Mouse (Mus musculus) lung, embryonic 15.5 days (tissue): Measurements from ENCODE around the gene Muc1. TPM values are rescaled to one million over a fixed set of nuclear protein-coding genes. Genes with fewer than 3 reads are reported as not detected.

Experiments
- ATAC-seq: fragments of 200-750 bp; cut with Nextera tagmentation; 2 replicates; pipeline ENCODE4 v1.8.0; 2017; ENCODE audit warnings: moderate number of reproducible peaks, borderline replicate concordance; ENCODE audit not compliant: low FRiP score, low TSS enrichment; ENCODE audit errors: extremely low read depth
- H3K27ac ChIP-seq: fragments of 300-500 bp; sonication (generic); 2 replicates; pipeline ENCODE4 v1.5.1; 2015; ENCODE audit warnings: moderate library complexity, mild to moderate bottlenecking, inconsistent platforms
- H3K27me3 ChIP-seq: fragments of 300-500 bp; sonication (generic); 2 replicates; pipeline ENCODE4 v1.6.1; 2015; ENCODE audit warnings: inconsistent platforms
- H3K36me3 ChIP-seq: fragments of 300-500 bp; sonication (generic); 2 replicates; pipeline ENCODE4 v1.6.1; 2015; ENCODE audit warnings: inconsistent platforms
- H3K4me1 ChIP-seq: fragments of 300-500 bp; sonication (generic); 2 replicates; pipeline ENCODE4 v1.6.1; 2015; ENCODE audit warnings: inconsistent platforms
- H3K4me2 ChIP-seq: fragments of 300-500 bp; sonication (generic); 2 replicates; pipeline ENCODE4 v1.6.1; 2015; ENCODE audit warnings: inconsistent platforms, mild to moderate bottlenecking, moderate library complexity
- H3K4me3 ChIP-seq: fragments of 300-500 bp; sonication (generic); 2 replicates; pipeline ENCODE4 v1.5.1; 2015; ENCODE audit warnings: mild to moderate bottlenecking, inconsistent platforms
- H3K9ac ChIP-seq: fragments of 300-500 bp; sonication (generic); 2 replicates; pipeline ENCODE4 v1.6.1; 2015; ENCODE audit warnings: inconsistent platforms
- H3K9me3 ChIP-seq: fragments of 300-500 bp; sonication (generic); 2 replicates; pipeline ENCODE4 v1.6.1; 2016; ENCODE audit warnings: inconsistent platforms
- WGBS: fragments of 180-500 bp; shearing (Covaris S2); methylation state at CpG from one replicate; pipeline ENCODE4 v1.1.7; 2015; 5-methylcytosine and 5-hydroxymethylcytosine counted together
- polyA plus RNA-seq: library from polyadenylated mRNA; unstranded; fragments of >200 nt; fragmentation: Nextera tagmentation; extraction: Ambion mirVana; gene quantifications from 2 replicates; pipeline ENCODE4 v1.2.1, GENCODE M21; 2015

The Muc1 gene
- polyA plus RNA-seq, 1 experiment from 2014 or later, result 88.9 TPM

DNA sequence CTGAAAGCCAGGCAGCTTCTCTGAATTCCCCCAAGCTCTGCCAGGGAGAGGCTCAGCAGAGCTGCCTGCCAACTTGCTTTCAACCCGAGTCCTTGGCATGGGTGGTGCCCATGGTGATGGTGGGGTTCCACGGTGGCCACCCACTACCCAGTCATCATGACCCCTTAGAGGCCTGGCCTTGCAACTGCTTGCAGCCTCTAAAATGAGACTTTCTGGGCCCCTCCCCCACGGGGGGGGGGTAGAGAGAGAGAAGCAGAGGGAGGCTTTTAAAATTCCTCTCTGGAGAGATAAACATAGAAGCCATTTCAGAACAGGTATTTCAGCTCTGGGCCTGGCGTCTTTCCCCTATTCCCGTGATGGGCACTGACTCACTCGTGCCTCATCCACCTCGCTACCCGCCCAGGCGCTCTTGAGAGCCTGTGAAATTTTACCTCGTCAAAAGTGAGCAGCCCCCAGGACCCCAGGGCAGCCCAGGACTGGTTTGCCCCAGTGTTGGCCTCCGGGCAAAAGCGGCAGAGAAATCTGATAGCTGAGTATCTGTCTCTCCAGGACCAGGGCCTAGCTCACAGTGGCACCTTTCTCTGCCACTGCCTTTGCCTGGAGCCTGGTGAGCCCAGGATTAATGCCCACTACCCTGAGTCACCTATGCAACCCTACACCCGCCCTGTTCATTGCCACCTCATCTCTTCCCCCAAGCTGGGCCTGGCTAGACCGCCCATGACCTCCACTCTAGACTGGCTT lies 48.6 kb downstream of the Muc1 start:
- WGBS, result 27% methylated on average over 14 of the region's 14 CpGs
- peak overlapping the region; percentile 85 for H3K4me2 ChIP-seq
- ATAC-seq, result no peak
- H3K27ac ChIP-seq, result peak overlapping the region; percentile 94
- peaks cover 22% of the 10 kb centered on the region for H3K36me3 ChIP-seq
- peak overlapping the region; percentile 64 for H3K4me3 ChIP-seq
- no peaks in the 10 kb centered on the region for H3K9me3 ChIP-seq
- peak overlapping the region; percentile 77 for H3K9ac ChIP-seq
- H3K27me3 ChIP-seq, result peaks cover 8% of the 10 kb centered on the region; the same call in 1 of the 2 replicates
- H3K4me1 ChIP-seq, result peaks cover 48% of the 10 kb centered on the region

DNA sequence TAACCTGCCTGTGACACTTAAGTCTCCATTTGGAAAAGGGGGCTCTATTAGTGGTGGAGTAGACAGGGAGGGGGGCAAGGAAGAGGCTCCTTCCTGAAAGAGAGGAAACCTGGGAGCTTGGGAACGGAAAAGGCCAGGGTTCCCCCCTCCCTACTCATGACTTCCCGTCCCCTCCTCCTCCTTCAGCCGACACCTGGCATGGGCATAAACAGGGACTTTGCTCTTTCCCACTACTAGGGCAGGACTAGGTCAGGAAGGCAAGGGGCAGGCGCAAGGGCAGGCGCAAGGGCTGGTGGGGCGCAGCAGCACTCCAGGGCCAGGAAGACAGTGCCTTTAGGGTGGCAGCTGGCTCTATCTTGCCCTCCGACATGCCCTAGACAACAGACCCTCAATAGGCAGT lies 49.2 kb downstream of the Muc1 start:
- peaks cover 19% of the 10 kb centered on the region for H3K36me3 ChIP-seq
- H3K4me3 ChIP-seq, result peak overlapping the region; percentile 64
- H3K27ac ChIP-seq, result peak overlapping the region; percentile 94
- WGBS, result 51% methylated on average over 7 of the region's 7 CpGs
- H3K4me2 ChIP-seq, result peak overlapping the region; percentile 85
- ATAC-seq, result 0 out of 2 replicates have a peak, but pooled peaks have one; percentile 23
- no peaks in the 10 kb centered on the region for H3K9me3 ChIP-seq
- H3K27me3 ChIP-seq, result peaks cover 8% of the 10 kb centered on the region; the same call in 1 of the 2 replicates
- peak overlapping the region; percentile 77 for H3K9ac ChIP-seq
- H3K4me1 ChIP-seq, result peaks cover 43% of the 10 kb centered on the region

DNA sequence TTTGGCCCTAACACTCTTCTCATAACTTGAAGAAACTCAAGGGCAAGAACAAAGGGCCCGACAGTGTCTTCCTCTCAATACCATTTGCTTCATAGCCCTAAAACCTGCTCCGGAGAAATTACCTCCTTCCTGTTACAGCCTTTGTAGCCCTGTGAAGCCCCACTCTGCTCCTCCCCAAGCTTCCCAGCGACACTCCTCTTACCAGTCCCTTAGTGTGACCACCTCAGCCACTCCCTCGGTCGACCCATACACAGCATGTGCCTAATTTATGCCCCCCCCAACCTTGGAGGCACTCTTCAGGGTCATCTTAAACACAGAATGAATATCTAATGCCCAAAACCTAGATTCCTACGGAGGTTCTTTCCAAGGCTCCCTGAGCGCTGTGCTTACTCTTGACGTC lies 49.8 kb downstream of the Muc1 start:
- Histone ChIP-seq H3K27ac (peak overlapping the region; percentile 94), H3K4me2 (peak overlapping the region; percentile 85), H3K27me3 (peaks cover 8% of the 10 kb centered on the region; the same call in 1 of the 2 replicates), H3K4me1 (peaks cover 43% of the 10 kb centered on the region), H3K36me3 (peaks cover 13% of the 10 kb centered on the region), H3K9me3 (no peaks in the 10 kb centered on the region), H3K4me3 (peak overlapping the region; percentile 64), H3K9ac (peak overlapping the region; percentile 77)
- ATAC-seq, result no peak
- 10% methylated on average over 8 of the region's 8 CpGs for WGBS

DNA sequence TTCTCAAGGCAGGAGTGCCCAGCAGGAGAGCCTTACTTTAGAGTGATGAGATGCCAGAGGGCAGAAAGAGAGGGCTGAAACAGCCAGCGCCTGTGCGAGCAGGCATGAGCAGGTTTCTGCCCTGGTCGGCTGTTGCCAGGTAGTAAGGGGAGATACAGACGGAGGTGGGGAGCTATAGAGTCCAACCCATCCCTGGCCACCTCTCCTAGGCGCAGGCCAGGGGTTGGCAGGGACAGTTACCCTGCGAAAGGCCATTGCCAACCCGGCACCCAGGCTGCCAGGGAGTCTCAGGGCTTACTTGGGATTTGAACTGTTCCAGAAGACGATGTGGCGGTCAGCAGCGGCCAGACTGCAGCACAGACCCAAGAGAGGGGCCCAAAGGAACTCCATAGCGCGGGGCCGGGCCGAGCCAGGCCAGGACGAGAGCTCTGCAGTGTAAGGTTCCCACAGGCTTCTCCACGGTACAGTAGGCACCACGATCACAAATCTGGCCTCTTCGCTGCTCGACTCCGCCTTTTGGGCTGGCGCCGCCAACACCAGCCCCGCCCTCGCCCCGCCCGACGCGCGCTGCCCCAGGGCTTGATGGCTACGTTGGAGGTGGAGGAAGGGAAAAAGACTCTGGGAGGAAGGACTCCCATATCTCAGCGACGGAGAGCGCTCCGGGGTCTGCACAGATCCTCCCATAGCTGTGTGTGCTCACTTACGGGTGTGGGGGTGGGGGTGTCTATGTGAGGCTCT lies 50.5 kb downstream of the Muc1 start:
- 1% methylated on average over 32 of the region's 35 CpGs for WGBS
- peak overlapping the region; percentile 77 for H3K9ac ChIP-seq
- peak overlapping the region; percentile 85 for H3K4me2 ChIP-seq
- H3K4me3 ChIP-seq, result peak overlapping the region; percentile 64
- peaks cover 43% of the 10 kb centered on the region for H3K4me1 ChIP-seq
- no peaks in the 10 kb centered on the region for H3K9me3 ChIP-seq
- ATAC-seq, result peak; percentile 75
- peaks cover 8% of the 10 kb centered on the region; the same call in 1 of the 2 replicates for H3K27me3 ChIP-seq
- peaks cover 12% of the 10 kb centered on the region for H3K36me3 ChIP-seq
- H3K27ac ChIP-seq, result peak overlapping the region; percentile 94

DNA sequence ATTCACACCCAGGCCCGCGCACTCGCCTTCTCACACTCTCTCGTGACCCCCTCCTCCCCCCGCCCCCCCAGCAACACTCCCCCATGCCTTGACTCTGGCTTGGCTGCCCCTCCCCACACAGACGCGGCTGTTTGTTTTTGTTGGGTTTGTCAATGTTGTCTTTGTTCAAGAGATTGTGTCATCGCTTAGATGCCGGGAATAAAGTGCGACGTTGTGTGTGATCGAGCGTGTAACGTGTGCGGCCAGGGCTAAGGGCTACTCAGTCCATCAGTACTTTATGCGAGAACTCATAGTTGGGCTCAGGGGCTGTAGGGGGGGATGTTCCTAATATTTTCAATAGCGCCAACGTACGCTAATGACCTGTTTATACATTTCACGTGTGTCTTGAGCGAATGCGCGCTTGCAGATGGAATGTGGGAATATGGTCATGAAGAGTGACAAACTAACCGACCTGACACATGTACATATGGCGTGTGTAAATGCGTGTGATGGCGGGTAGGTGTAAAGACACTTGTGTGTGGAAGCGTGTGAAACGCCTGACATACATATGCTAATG lies 51.3 kb downstream of the Muc1 start:
- H3K9ac ChIP-seq, result peak overlapping the region; percentile 77
- H3K36me3 ChIP-seq, result peaks cover 8% of the 10 kb centered on the region; the same call in 1 of the 2 replicates
- peaks cover 8% of the 10 kb centered on the region; the same call in 1 of the 2 replicates for H3K27me3 ChIP-seq
- peak overlapping the region; percentile 94 for H3K27ac ChIP-seq
- peak overlapping the region; percentile 85 for H3K4me2 ChIP-seq
- 0 out of 2 replicates have a peak, but pooled peaks have one; percentile 8 for ATAC-seq
- under 1% methylated on average over 29 of the region's 29 CpGs for WGBS
- peak overlapping the region; percentile 64 for H3K4me3 ChIP-seq
- H3K9me3 ChIP-seq, result no peaks in the 10 kb centered on the region
- H3K4me1 ChIP-seq, result peaks cover 43% of the 10 kb centered on the region

DNA sequence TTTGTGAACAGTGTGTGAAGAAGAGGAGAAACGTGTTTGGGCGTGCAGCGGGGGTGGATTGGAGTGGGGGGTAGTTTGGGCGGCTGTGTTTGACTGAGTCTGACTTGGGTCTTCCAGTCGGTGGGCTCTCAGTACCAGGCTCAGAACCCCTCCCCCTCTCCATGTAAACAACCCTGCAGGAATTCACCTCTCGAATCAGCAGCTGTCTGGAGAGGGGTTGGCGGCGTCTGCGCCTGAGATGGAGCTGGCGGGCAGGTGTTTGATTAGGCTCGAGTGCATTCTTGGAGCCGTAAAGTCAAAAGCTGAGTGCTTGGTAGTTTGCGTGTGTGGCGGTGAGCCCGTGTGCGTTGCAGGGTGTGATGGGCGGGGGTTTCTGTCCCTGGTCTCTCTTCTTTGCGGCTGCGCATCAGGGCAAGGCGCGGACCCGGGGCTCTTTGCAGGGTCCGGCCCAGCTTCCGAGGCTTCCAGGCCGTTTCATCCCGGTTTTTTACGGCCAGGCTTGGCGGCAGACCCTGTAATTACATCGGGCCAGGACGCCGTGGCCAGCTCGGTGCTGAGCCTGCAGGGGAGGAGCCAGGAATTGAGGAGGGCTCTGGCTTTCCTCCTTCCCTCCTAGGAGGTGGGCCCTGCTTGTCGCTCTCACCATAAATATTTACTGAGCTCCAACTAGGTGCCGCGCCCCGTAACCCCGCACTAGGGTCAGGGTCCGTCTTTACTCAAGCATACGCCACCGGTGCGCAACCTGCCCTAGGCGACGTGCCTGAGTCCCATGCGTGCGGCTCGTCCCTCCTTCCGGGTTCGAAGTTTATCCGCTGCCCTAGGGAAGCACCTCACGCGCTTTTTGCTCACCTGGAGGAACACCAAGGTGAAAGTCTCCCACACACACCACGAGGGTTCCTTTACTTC lies 52.0 kb downstream of the Muc1 start, which contains the start of gene Efna1:
Efna1 (minus strand) TSS at position 537 of the 906 bp plus-strand sequence.
- Histone ChIP-seq H3K9ac (peak within 1 kb of the TSS; percentile 77), H3K27ac (peak within 1 kb of the TSS; percentile 94), H3K4me2 (peak within 1 kb of the TSS; percentile 85), H3K36me3 (peaks cover 2% of the 10 kb centered on the region; the same call in 1 of the 2 replicates), H3K27me3 (peaks cover 8% of the 10 kb centered on the region; the same call in 1 of the 2 replicates), H3K4me1 (peaks cover 43% of the 10 kb centered on the region), H3K9me3 (no peaks in the 10 kb centered on the region), H3K4me3 (peak within 1 kb of the TSS; percentile 64)
- under 1% methylated on average over 52 of the region's 52 CpGs for WGBS
- peak; percentile 32; the same call in 1 of the 2 replicates for ATAC-seq

DNA sequence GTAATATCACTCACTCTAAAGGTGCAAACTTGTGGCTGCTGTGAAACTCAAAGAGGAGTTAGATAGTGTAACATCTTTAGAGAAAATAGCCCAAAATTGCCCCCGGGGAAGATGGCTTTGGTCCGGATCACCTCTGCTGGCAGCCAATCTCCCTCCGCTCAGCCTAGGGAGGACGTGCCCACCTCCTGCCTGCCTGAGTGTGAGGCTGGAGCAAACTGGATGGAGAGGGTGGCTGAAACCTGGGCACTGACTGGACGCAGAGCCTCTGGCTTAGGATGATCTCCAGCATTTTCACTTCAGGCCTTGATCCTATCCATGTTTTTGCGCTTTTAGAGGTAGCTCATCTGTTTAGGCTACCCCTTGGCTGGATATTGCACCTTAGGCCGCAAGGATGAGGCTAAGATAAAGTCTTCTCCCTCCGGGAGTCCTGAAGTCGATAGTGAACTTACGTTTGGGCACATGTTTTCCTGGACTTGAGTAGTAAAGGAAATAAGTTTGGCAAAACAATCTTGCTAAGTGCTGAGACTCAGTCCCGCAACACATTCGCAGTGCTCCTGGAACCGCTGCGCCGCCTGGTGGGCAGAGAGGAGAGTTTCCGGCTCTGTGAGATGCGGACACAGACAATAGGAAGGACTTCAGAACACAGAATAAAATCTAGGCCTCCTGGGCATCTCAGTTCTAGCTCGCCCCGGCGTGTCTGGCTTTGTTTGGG lies 52.9 kb downstream of the Muc1 start:
- Histone ChIP-seq H3K27me3 (peaks cover 8% of the 10 kb centered on the region; the same call in 1 of the 2 replicates), H3K9ac (peak overlapping the region; percentile 77; the same call in 1 of the 2 replicates), H3K9me3 (no peaks in the 10 kb centered on the region), H3K4me2 (peak overlapping the region; percentile 85), H3K27ac (peak overlapping the region; percentile 94), H3K4me1 (peaks cover 35% of the 10 kb centered on the region), H3K4me3 (peak overlapping the region; percentile 64), H3K36me3 (no peaks in the 10 kb centered on the region)
- 12% methylated on average over 20 of the region's 20 CpGs for WGBS
- no peak for ATAC-seq

DNA sequence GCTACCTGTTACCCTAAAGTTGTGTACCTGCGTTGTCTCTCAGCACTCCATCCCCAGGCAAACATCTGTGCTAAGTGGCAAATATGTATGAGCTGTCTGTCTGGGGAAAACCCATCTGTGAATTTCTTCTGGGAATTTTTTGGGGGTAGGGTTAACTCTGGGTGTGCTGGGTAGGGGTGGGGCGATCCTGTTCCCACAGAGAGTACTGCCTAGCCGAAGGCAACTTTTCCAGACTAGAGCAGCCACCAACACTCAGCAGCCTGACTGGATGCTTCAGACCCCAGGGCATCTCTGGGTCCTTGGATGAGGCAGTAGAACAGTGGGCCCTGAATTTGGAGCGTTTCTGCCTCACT lies 53.4 kb downstream of the Muc1 start:
- H3K4me2 ChIP-seq, result 0 out of 2 replicates have a peak overlapping the region, but pooled peaks have one; percentile 85
- peaks cover 8% of the 10 kb centered on the region; the same call in 1 of the 2 replicates for H3K27me3 ChIP-seq
- no peak overlapping the region for H3K4me3 ChIP-seq
- H3K27ac ChIP-seq, result 0 out of 2 replicates have a peak overlapping the region, but pooled peaks have one; percentile 15
- H3K9ac ChIP-seq, result no peak overlapping the region
- H3K9me3 ChIP-seq, result no peaks in the 10 kb centered on the region
- 12% methylated on average over 4 of the region's 4 CpGs for WGBS
- ATAC-seq, result no peak
- H3K4me1 ChIP-seq, result peaks cover 29% of the 10 kb centered on the region
- H3K36me3 ChIP-seq, result no peaks in the 10 kb centered on the region
